Mouse (Mus musculus) common myeloid progenitor, adult 5-6 weeks (primary cell): ENCODE results near the gene Nhsl2. TPM values are rescaled to one million over a fixed set of nuclear protein-coding genes. Genes with fewer than 3 reads are reported as not detected.
"Not testable (repeated sequence)": the region's sequence is repeated elsewhere in the genome, so short reads cannot be mapped to it uniquely, and the experiment has no call there.

Experiments
- ATAC-seq: replicated peaks from 2 replicates; pipeline ENCODE4 v1.8.0; 2016; ENCODE audit warnings: low read depth, mild to moderate bottlenecking, moderate TSS enrichment, inconsistent platforms; ENCODE audit not compliant: poor library complexity, severe bottlenecking
- total RNA-seq: library from RNA; stranded (forward); fragments of 200-1000, 187-1606 nt; gene quantifications from 2 replicates; pipeline ENCODE4 v1.2.3, GENCODE M21; 2017

Gene Nhsl2
- total RNA-seq, 1 experiment from 2014 or later, result 5.3 TPM

DNA sequence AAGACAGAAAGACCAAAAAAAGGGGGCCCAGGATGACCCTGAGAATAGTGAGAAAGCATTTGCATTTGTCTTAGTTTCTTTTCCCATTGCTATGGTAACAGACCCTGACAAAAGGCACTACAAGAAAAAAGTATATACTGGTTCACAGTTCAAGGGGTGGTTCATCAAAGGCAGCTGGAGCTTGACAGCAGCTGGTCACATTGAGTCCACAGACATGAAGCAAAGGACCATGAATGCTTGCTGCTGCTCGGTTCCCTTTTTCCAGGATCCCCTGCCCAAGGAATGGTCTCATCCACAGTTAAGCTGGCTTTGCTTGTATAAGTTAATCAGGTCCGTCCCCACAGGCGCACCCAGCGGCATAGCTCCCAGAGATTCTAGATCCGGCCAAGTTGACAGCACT is 225.2 kb downstream of the Nhsl2 start:
- no peak for ATAC-seq

DNA sequence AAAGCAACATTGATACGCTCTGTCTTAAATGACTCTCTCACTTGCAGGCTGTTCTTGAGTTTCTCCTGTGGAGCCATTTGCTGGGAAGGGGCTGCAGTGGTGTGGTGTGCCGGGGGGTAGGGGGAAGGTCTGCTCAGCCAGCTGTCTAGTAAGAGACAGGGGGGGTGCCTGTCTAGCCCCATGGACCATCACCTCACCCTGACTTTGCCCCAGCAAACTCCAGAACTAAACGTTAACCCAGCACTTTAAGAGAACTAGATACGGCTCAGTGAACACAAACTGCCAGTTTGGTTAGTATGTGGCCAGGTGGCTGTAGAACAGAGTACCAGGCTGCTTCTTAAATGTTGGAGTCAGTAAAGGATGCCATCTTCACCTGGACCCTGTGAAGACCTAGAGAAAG is 226.0 kb downstream of the Nhsl2 start:
- ATAC-seq, result no peak

DNA sequence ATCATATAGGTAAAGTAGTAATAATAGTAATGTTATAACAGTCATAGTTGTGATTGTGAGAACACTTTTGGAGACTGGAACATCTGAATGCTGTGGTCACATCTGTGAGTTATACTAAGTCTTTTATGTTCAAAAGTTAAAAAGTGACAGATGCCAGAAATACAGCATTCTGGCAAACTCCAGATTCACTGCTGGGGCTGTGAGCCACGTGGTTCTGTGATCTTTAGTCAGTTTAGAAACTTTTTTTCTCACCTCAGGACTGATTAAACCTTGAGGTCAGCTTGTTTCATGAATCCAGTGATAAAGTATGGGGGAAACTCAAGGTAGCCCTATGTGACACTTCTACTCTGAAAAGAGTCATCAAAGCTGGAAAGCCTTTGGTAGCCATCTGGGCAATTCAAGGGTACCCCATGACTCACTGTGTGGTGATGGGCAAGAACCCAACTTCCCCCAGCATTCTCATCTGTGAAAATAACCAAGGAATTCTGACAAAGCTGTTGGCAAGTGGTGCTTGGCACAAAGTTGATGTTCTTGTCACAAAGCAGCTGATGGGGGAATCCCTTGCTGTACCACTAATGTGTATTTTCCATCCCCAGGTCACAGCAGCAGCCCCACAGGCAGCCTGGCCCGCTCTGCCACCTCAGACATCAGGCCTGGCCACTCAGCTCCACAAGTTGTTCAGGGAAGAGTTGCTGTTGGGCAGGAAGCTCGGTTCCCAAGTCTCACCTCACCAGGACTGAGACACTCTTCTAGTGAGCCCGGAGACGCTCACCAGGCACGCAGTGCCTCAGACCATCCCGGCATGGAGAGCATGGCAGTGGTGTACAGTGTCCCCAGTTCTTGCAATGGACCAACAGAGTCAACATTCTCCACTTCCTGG is 227.9 kb downstream of the Nhsl2 start:
- ATAC-seq, result no peak

DNA sequence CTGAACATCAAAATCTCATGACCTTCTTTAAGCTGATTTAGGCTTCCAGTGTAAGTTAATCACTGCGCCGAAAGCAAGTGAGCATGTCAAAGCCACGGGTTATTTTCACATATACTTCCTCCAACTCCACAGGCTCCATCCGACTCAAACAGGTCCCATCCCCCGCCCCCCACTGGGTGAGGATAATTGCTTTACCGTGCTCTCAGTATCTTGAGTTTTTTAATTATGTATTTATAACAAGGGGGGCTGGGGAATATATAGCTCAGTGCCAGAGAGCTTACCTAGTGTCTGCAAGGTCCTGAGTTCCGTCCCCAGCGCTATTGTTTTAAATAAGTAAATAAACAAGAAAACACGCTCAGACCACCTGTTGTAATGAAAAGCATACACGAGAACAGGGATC is 231.9 kb downstream of the Nhsl2 start:
- no peak for ATAC-seq

DNA sequence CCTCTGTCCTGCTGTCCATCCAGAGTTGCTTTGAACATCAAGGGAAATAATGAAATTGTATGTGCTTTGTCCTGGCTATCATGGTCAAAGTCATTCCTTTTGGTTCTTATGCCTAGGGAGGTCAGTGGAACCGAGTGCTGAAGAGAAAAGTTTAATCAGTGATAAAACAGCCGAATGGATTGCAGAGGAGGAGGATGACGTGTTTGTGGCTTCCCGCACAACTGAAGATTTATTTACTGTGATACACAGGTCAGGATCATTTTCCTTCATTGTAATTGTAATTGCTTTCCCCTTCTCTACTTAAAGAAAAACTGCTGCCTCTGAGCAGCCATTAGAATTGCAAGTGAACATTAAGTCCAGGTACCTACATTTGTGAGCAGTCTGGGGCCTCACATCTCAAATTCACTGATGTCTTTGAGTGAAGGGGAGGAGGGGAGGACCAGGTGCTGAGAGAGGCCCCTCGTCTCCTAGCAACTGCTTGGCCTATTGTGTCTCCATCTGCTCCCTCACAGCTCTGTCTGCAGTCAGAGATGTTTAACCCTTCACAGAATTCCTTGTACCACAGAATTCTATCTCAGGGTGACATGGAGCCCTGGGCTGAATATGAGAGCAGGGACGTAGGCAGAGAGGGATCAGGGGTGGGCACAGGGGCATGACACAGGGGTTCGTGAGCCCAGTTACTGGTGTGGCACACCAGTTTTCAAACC is 232.5 kb downstream of the Nhsl2 start:
- ATAC-seq, result no peak

DNA sequence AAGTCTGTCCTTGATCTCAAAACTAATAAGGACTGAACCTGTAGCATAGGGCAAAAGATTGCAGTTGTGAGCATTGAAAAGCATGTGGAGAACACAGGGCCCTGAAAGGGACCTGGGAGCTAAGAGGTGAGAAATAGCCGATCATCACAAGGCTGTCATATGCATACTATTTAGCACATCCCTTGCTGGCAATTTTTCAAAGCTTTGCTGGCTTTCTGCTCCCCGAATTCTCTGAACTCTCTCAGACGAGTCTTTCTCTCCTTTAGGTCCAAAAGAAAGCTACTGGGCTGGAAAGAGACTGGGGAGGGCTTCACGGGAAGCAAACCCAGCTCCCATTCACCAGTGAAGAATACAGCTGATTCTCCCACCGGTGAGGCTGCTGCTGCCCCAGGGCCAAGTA is 233.2 kb downstream of the Nhsl2 start:
- ATAC-seq, result no peak

DNA sequence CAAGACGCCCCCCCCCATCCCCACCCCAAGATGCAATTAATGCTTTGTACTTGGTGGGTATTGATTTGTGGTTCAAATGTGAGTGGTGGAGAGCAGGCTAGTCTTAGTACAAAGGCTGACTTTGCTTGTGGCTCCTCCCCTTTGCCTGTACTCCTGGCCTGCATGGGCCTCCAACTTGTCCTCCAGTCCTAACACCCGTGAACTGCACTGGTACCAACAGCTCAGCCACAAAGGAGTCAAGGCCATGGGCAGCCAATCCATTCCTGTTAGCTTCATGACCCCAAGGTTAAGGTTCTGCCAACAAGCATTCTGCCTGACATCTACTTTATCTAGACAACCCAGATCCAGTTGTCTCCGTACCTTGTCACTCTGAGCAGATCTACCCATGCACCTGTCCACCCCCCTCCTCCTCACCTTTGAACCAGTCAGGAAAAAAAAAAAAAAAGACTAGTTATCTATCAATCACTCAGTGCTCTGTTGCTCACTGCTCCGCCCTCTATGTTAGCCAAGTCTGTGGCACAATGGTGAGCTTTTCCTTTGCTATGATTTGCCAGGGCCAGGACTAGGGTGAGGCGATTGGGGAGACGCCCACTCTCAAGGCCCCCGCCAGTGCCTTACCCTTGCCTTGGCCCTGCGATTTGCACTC is 236.7 kb downstream of the Nhsl2 start:
- ATAC-seq, result no peak

DNA sequence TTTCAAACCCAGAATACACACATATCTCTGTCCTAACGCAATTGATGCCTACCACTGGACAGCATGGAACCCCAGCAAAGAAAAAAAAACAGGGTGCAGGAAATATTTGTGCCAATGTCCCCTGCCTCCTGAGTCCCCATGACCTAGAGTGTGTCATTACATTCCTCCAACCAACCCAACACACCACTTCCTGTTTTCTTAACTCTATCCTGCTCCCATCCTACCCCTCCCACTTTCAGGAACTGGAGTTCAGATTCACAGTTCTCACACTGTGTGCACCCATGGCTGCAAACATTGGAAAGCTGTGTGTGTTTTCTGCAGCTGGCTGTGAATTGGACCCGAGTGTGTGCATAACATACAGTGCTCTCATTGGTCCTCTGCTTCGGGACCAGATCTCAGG is 241.4 kb downstream of the Nhsl2 start:
- peak; percentile 71 for ATAC-seq

DNA sequence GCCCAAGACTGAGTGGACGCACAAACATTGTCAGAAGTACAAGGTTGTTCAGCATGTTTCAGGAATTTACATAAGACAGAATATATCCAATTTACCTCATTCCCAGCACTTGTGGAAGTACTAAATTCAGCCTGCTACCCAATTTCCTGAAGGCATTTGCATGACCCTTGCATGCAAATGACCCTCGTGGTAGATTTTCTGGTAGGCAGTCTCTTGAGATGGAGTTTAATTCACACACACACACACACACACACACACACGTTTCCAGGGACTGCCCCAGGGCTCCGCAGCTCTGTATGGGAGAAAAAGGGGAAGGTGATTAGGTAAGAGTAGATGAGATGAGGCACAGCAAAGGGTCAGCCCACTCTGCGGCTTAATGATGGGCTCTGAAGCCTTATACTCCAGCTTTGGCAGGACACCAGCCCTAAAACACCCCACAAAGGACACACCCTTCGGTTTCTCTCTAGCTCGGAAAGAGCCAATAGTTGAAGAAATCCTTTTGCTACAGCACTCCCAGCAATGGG is 245.3 kb downstream of the Nhsl2 start:
- peak; percentile 80 for ATAC-seq

DNA sequence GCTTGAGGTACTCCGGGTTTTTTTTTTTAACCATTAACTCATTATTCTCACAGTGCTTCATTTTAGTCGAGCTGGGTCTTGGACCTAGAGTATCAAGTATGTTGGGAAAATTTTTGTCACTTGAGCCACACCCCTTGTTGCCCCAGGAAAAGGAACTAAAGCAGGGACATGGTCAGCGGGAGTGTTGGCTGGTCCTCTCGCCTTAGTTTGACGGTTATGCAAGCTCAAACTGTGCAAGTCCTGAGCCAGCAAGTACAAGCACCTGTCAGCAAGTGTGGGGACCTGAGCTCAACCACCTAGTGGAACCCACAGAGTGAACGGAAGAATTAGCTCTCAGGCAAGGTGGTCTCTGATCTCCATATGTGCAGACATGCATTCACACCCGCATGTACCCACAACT is 252.7 kb downstream of the Nhsl2 start:
- ATAC-seq, result no peak

DNA sequence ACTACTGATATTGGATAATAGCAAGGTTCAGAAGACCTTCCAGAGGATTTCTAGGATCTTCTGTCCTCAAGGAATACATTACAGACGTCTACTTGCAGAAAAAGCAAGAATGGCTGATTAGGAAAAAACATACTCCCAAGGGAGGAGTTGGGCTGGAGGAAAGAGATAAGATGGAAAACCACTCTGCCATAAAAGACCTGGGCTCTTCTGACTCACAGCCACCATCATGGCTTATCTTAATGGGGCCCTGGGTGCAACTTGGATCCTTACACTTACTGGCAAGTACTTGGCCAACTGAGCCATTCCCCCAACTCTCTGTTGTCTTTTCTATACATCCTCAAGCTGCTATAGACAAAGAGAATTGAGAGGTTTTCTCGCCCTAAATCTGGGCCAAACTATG is 254.6 kb downstream of the Nhsl2 start:
- ATAC-seq, result not testable (repeated sequence)

DNA sequence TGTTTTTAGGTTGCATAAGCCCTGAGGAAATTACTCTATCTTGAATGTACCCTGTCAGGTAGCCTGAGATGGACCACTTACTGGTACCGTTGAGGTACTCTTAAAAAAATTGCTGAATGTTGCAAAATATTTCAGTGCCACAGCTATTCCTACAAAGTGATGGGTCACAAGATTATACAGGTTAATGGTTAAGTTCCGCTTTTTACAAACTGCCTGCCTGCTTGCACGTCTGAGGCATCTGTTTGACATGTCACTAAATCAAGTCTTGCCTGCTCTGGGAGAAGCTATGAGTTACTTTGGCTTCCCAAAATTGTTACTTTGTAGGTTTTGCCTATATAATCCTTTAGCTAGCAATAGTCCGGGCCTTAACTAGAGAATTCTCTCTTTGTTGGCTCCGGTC is 260.2 kb downstream of the Nhsl2 start:
- peak; percentile 63; the same call in 1 of the 2 replicates for ATAC-seq

DNA sequence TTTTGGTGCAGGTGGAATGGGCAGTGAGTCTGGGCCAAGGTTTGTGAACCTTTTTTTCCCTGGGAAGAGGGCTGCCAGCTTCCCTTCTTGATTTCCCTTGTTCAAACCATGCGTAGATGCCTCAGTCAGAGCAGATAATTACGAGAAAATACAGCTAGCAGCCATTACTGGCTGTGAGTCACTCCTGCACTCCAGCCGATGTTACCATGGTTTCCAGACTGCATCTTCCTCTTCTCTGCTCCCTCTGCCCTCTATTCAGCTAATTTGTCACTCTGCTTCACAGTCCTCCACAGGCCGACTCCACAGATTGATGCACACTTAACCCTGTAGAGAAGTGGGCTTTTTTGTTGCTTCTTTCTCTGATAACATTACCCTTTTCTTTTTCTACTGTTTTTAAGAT is 266.5 kb downstream of the Nhsl2 start:
- no peak for ATAC-seq

DNA sequence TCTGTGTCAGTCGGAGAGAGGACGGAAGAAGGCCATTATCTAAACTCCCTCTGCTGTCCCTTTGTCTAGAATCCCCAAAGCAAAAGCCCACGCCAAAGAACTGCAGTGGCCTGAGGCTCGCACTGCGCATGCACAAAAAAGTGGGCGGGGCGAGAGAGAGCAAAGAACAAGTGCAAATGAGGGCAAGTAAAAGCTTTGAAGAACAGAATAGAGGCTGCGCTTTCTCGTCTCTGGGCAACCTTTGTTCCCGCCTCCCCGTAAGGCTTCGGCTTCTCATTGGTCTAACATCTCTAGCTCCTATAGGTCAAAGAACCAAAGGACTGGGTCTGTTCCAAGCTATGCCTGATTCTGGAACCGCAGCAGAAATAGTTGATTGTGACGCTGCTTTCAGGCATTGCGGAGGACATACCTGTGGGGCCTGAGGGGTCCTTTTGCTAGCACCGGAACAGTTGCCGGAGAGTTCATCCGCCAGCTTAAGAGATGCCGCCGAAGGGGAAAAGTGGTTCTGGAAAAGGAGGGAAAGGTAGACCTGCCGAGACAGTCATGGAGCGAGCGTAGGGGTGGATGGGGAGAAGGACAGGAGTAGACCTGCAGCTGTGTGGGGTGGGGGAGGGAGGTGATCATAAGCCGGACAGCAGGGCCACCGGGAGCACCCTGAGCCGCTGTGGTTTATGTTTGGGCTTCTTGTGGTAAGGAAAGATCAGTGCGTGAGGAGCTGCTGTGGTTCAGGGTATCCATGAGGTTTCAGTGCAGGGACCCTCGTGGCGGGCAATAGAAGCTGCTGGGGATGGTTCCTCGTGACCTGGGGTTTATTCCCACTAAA is 270.1 kb downstream of the Nhsl2 start, which contains the start of gene Pin4:
Gene Pin4, plus strand, starts transcription at position 406 of the 823 bp plus-strand sequence.
- ATAC-seq, result peak; percentile 98

DNA sequence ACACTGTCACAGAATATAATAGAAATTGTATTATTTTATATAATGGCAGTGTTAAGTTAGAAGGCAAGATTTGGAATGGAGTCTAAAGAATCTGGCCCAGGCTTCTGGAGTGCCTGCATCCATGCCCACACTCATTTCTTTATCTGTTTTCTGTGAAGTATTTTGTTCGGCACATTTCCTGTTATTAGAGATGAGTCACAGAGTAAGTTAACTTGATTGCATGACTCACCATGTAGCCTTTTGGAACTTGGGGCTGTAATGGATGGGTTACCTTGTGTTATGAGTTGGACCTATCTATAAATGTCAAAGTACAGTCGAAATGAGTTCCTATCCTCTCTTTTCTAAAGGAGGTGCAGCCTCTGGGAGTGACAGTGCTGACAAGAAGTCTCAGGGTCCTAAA is 272.1 kb downstream of the Nhsl2 start:
- no peak for ATAC-seq

DNA sequence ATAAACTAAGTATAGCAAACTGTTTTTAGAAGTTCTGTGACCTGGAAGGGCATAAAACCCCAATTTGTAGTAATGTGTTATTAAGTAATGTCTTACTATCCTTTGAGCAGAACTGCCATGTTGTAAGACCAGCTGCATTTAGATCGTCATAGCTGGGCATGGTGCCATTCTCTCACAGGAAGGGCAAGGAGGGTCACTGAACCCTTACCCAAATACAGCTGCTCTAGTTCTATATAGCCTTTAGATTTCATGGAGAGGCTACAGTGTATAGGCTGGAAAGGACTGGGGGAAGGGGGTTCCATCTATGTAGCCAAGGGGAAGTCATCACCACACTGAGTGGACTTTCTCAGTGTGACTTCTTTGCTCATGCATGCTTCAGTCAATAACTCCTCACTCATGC is 292.0 kb downstream of the Nhsl2 start:
- ATAC-seq, result no peak
